In genomic region chr9:21728261-21728832, GRCm38 (mm10) we compare ENCODE assay signal across 1 mouse cellular context.
TF ChIP-seq lines count a peak whose summit lies in the region.

No protein-coding gene starts in this region.

TF ChIP-seq in CH12.LX, 34 proteins besides CTCF, POLR2A, EP300 and RAD21 (continued from another document):
- TF ChIP-seq MAZ (IDR thresholded peaks at IDR 0.05; ENCODE audit: low read depth, low read length) (no peak), RCOR1 (conservative IDR thresholded peaks at IDR 0.05; ENCODE audit: low read depth, low read length) (no peak), TBP (conservative IDR thresholded peaks at IDR 0.05; ENCODE audit: low read depth, low read length) (no peak), E2F4 (IDR thresholded peaks at IDR 0.05; ENCODE audit: insufficient replicate concordance, low read depth, low read length) (no peak), GABPA (IDR thresholded peaks at IDR 0.05; ENCODE audit: insufficient replicate concordance, low read depth, low read length) (no peak), UBTF (IDR thresholded peaks at IDR 0.05; ENCODE audit: low read depth, low read length) (no peak)
